Mouse (Mus musculus): ENCODE data around the gene Cnot6l.

- TF ChIP-seq CTCF (IDR thresholded peaks at IDR 0.05; ENCODE audit: borderline replicate concordance, extremely low read depth, insufficient read depth, insufficient read length): no peak
- no peak for TF ChIP-seq POLR2A (IDR thresholded peaks at IDR 0.05; ENCODE audit: borderline replicate concordance, extremely low read depth, insufficient read depth, insufficient read length, poor library complexity, severe bottlenecking)
These were observed 463 bp downstream of the Cnot6l start for GRCm38 (mm10) chr5:96163396-96164020.
